Mouse (Mus musculus) heart, adult 2 months (tissue): ENCODE data around the gene 9530003J23Rik. TPM values are rescaled to one million over a fixed set of nuclear protein-coding genes. Genes with fewer than 3 reads are reported as not detected.

Experiments used
- DNase-seq, 2 experiments: peaks; one replicate each; pipeline ENCODE4 v3.0.0; 2021
- H3K27ac ChIP-seq: fragments of 200-600 bp; 2 replicates; pipeline ENCODE4 v1.8.1; 2022
- H3K27me3 ChIP-seq: fragments of 200-500 bp; 2 replicates; pipeline ENCODE4 v1.6.1; 2012; ENCODE audit warnings: mild to moderate bottlenecking, low read length, inconsistent platforms, mixed read lengths; ENCODE audit not compliant: control insufficient read depth, insufficient read depth
- H3K36me3 ChIP-seq: fragments of 200-500 bp; 2 replicates; pipeline ENCODE4 v1.6.1; 2012; ENCODE audit warnings: low read length, inconsistent platforms; ENCODE audit not compliant: control insufficient read depth, insufficient read depth
- H3K4me1 ChIP-seq: fragments of 200-500 bp; 2 replicates; pipeline ENCODE4 v1.6.1; 2011; ENCODE audit warnings: low read length; ENCODE audit not compliant: control insufficient read depth, insufficient read depth
- H3K4me3 ChIP-seq: fragments of 200-600 bp; 2 replicates; pipeline ENCODE4 v1.8.1; 2022
- H3K79me2 ChIP-seq: fragments of 200-500 bp; replicated peaks from 2 replicates; pipeline ENCODE4 v1.6.1; 2012; ENCODE audit warnings: mild to moderate bottlenecking, inconsistent platforms, low read length, moderate library complexity, mixed read lengths; ENCODE audit not compliant: control insufficient read depth, insufficient read depth
- H3K9ac ChIP-seq: fragments of 200-500 bp; 2 replicates; pipeline ENCODE4 v1.6.1; 2012; ENCODE audit warnings: low read depth, mild to moderate bottlenecking, control low read depth, inconsistent platforms, low read length, mixed read lengths
- CTCF ChIP-seq: fragments of 200-600 bp; IDR thresholded peaks from 2 replicates; pipeline ENCODE4 v1.8.1; 2022; ENCODE audit warnings: antibody characterized with exemption, mild to moderate bottlenecking, moderate library complexity
- EP300 ChIP-seq: fragments of 200-500 bp; IDR thresholded peaks from 2 replicates; pipeline ENCODE4 v1.6.1; 2011; ENCODE audit warnings: low read depth, low read length, control low read depth; ENCODE audit not compliant: insufficient read depth
- POLR2A ChIP-seq: fragments of 200-500 bp; IDR thresholded peaks from 2 replicates; pipeline ENCODE4 v1.6.1; 2011; ENCODE audit warnings: mild to moderate bottlenecking, low read depth, low read length, control low read depth; ENCODE audit not compliant: insufficient read depth
- WGBS: fragments of 180-500 bp; shearing (Covaris S2); methylation state at CpG from one replicate; pipeline ENCODE4 v1.1.7; 2018; 5-methylcytosine and 5-hydroxymethylcytosine counted together
- intact Hi-C: fragments of 180-260 bp; cut with DNase I; formaldehyde crosslinking; loops from one replicate; pipeline ENCODE4 v1.15.1; 2025
- polyA plus RNA-seq: library from polyadenylated mRNA; depleted of rRNA; stranded (reverse); fragments of >200 nt; gene quantifications from 2 replicates; pipeline ENCODE4 v1.2.3, GENCODE M21; 2012; rRNA removed
- total RNA-seq, 2 experiments: library from RNA; stranded (reverse); gene quantifications; 2 replicates each; pipeline ENCODE4 v1.2.3; 2021

9530003J23Rik gene
- total and polyA plus RNA-seq, 3 experiments = not detected

DNA sequence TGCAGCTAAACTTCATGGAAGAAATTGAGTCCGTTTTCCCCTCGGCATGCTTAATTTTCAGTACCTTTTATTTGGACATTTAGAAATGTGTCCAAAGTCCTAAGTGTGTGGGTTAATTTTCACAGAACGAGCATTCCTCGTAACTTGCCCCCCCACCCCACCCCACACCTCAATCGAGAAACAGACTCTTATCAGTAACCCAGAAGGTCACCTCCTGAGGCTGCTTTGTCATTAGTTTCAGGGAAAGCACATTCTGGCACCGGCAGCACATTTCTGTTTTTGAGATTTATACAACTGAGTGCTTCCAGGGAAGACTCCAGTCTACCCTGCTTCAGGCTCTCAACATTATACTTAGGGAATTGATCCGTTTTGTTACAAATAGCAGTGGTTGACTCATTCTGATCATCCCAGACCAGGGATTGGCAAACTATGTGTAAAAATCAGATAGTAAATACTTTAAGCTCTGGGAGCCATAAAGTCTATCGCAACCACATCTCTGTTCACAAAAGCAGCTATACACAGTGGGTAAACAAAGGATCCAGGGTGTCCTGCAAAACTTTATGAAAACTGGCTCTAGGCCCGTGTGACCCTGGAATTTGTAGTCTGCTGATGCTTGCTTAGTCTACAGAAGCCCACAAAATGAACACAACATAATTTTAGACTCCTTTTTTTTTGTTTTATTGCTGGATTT, 53.0 kb downstream of the 9530003J23Rik start:
- Histone ChIP-seq H3K27me3 (no peaks in the 10 kb centered on the region), H3K4me3 (no peak overlapping the region), H3K4me1 (no peaks in the 10 kb centered on the region), H3K9ac (no peak overlapping the region), H3K27ac (no peak overlapping the region), H3K79me2 (no peaks in the 10 kb centered on the region), H3K36me3 (no peaks in the 10 kb centered on the region)
- intact Hi-C loops = no loop called here
- no peak for TF ChIP-seq EP300
- no peak for TF ChIP-seq CTCF
- no peak for TF ChIP-seq POLR2A
- whole genome bisulfite sequencing = 53% methylated on average over 9 of the region's 9 CpGs
- no peak for DNase-seq

Other genes with a start within 250 kb of the 9530003J23Rik start
- gene Lrrc10, start 193.4 kb downstream of the 9530003J23Rik start, total RNA-seq = 100 to 1,000 TPM; 148 to 208 TPM
- 266 and 368 TPM in 2 replicates for gene Lrrc10, start 193.4 kb downstream of the 9530003J23Rik start, polyA plus RNA-seq
- 100 to 1,000 TPM; 123 to 129 TPM for gene Cct2, start 174.9 kb downstream of the 9530003J23Rik start, total RNA-seq
- 50.4 and 93.0 TPM in 2 replicates for gene Cct2, start 174.9 kb downstream of the 9530003J23Rik start, polyA plus RNA-seq
- 10 to 100 TPM; 14.2 to 17.0 TPM for gene Frs2, start 90.2 kb downstream of the 9530003J23Rik start, total RNA-seq
- gene Frs2, start 90.2 kb downstream of the 9530003J23Rik start, polyA plus RNA-seq = 13.4 and 26.0 TPM in 2 replicates
- 10 to 100 TPM; 26.9 to 27.9 TPM for gene Yeats4, start 14.2 kb downstream of the 9530003J23Rik start, total RNA-seq
- 13.7 and 20.8 TPM in 2 replicates for gene Yeats4, start 14.2 kb downstream of the 9530003J23Rik start, polyA plus RNA-seq
- 100 to 1,000 TPM; 149 to 190 TPM for gene Lyz2, start 43.6 kb upstream of the 9530003J23Rik start, total RNA-seq
- 178 and 198 TPM in 2 replicates for gene Lyz2, start 43.6 kb upstream of the 9530003J23Rik start, polyA plus RNA-seq
- 10 to 100 TPM; 13.2 to 18.8 TPM for gene Lyz1, start 54.2 kb upstream of the 9530003J23Rik start, total RNA-seq
- gene Lyz1, start 54.2 kb upstream of the 9530003J23Rik start, polyA plus RNA-seq = 2.0 and 4.8 TPM in 2 replicates
- 10 to 100 TPM; 30.9 to 35.5 TPM for gene Cpsf6, start 141.3 kb upstream of the 9530003J23Rik start, total RNA-seq
- gene Cpsf6, start 141.3 kb upstream of the 9530003J23Rik start, polyA plus RNA-seq = 20.3 and 22.7 TPM in 2 replicates